Mouse (Mus musculus) monocyte, adult 2 months (primary cell): ENCODE data around the gene 1700017B05Rik.
"Not testable (repeated sequence)": the region's sequence is repeated elsewhere in the genome, so short reads cannot be mapped to it uniquely, and the experiment has no call there.

ENCODE experiments used
- DNase-seq, 2 experiments: peaks; one replicate each; pipeline ENCODE4 v3.0.0; 2022; ENCODE audit warnings: low spot score in 2 of 2, low read depth in 1 of 2

The 1700017B05Rik gene

GRCm38 (mm10) chr9:57261913-57262794 lies at the start of gene 1700017B05Rik:
Gene 1700017B05Rik, minus strand, starts transcription at chr9:57262612.
- DNase-seq = peak; percentile 33 to 71

GRCm38 (mm10) chr9:57310895-57311294 lies 48.5 kb upstream of the 1700017B05Rik start:
- no peak for DNase-seq

- no peak for DNase-seq
These were observed 46.9 kb upstream of the 1700017B05Rik start for GRCm38 (mm10) chr9:57309353-57309752.

GRCm38 (mm10) chr9:57307456-57307855 lies 45.0 kb upstream of the 1700017B05Rik start:
- DNase-seq = no peak

- DNase-seq = not testable (repeated sequence)
These were observed 42.3 kb upstream of the 1700017B05Rik start for GRCm38 (mm10) chr9:57304716-57305115.

GRCm38 (mm10) chr9:57304251-57304650 lies 41.8 kb upstream of the 1700017B05Rik start:
- no peak for DNase-seq

- DNase-seq = no peak
These were observed 40.9 kb upstream of the 1700017B05Rik start for GRCm38 (mm10) chr9:57303356-57303755.

GRCm38 (mm10) chr9:57300825-57301224 lies 38.4 kb upstream of the 1700017B05Rik start:
- DNase-seq = no peak

- DNase-seq = no peak
These were observed 37.5 kb upstream of the 1700017B05Rik start for GRCm38 (mm10) chr9:57299790-57300477.

GRCm38 (mm10) chr9:57297938-57298337 lies 35.5 kb upstream of the 1700017B05Rik start:
- no peak for DNase-seq

GRCm38 (mm10) chr9:57296277-57296676 lies 33.9 kb upstream of the 1700017B05Rik start:
- no peak for DNase-seq

- DNase-seq = no peak
These were observed 33.3 kb upstream of the 1700017B05Rik start for GRCm38 (mm10) chr9:57295666-57296065.

GRCm38 (mm10) chr9:57294905-57295304 lies 32.5 kb upstream of the 1700017B05Rik start:
- DNase-seq = no peak

GRCm38 (mm10) chr9:57287183-57287582 lies 24.8 kb upstream of the 1700017B05Rik start:
- DNase-seq = no peak

- DNase-seq = no peak
These were observed 20.9 kb upstream of the 1700017B05Rik start for GRCm38 (mm10) chr9:57283311-57283710.

GRCm38 (mm10) chr9:57282686-57283085 lies 20.3 kb upstream of the 1700017B05Rik start:
- DNase-seq = no peak

- DNase-seq = no peak
These were observed 19.1 kb upstream of the 1700017B05Rik start for GRCm38 (mm10) chr9:57281549-57281948.

- no peak for DNase-seq
These were observed 17.0 kb upstream of the 1700017B05Rik start for GRCm38 (mm10) chr9:57279441-57279840.

- DNase-seq = no peak
These were observed 15.9 kb upstream of the 1700017B05Rik start for GRCm38 (mm10) chr9:57278268-57278667.

GRCm38 (mm10) chr9:57276311-57276710 lies 13.9 kb upstream of the 1700017B05Rik start:
- DNase-seq = no peak

- no peak for DNase-seq
These were observed 11.5 kb upstream of the 1700017B05Rik start for GRCm38 (mm10) chr9:57273805-57274494.
